In genomic region chr2:32155614-32156013, GRCm38 (mm10) we compare ENCODE assay signal across 7 mouse cellular contexts. TPM values are rescaled to one million over a fixed set of nuclear protein-coding genes. Genes with fewer than 3 reads are reported as not detected.
DNase-seq lines count a peak whose midpoint lies in the region; ATAC-seq and TF ChIP-seq lines count a peak whose summit lies in the region.

No protein-coding gene starts in this region.

- H3K9me3 ChIP-seq in limb, embryonic 12.5 days: no peaks in the 10 kb centered on the region
- H3K9me3 ChIP-seq in limb, embryonic 10.5 days (replicated peaks): no peaks in the 10 kb centered on the region
- H3K9me3 ChIP-seq in hindbrain, postnatal 0 days (ENCODE audit: low read length): no peaks in the 10 kb centered on the region

- H3K36me3 ChIP-seq in limb, embryonic 12.5 days: peaks cover 13% of the 10 kb centered on the region
- peaks cover 18% of the 10 kb centered on the region for H3K36me3 ChIP-seq in limb, embryonic 10.5 days
- H3K36me3 ChIP-seq in hindbrain, postnatal 0 days (ENCODE audit: insufficient read depth, low read length): no peaks in the 10 kb centered on the region

- ATAC-seq in limb, embryonic 12.5 days (ENCODE audit: insufficient number of reproducible peaks, insufficient read depth, low FRiP score, low TSS enrichment, low read depth): no peak
- ATAC-seq in activated CD4-positive, CD25-positive, alpha-beta regulatory T cell, adult 4 months: peak; percentile 53
- ATAC-seq in hindbrain, postnatal 0 days: no peak

- no peak overlapping the region for H3K4me2 ChIP-seq in limb, embryonic 12.5 days
- peak overlapping the region; percentile 88; the same call in 1 of the 2 replicates for H3K4me2 ChIP-seq in hindbrain, postnatal 0 days (ENCODE audit: low read depth, low read length)

- no peak for DNase-seq in limb, embryonic 10.5 days (ENCODE audit: low spot score)
- DNase-seq in hindbrain, postnatal 0 days (ENCODE audit: low spot score): no peak
- peak; percentile 72 to 82 for DNase-seq in natural killer cell, adult 2 months (ENCODE audit: low spot score in 2 of 2)
- no peak for DNase-seq in testis, postnatal 14 days (ENCODE audit: low spot score)
- DNase-seq in adrenal gland, postnatal 4 days (ENCODE audit: low spot score in 2 of 2): no peak

- no peak overlapping the region for H3K4me3 ChIP-seq in limb, embryonic 12.5 days (replicated peaks)
- H3K4me3 ChIP-seq in limb, embryonic 10.5 days: no peak overlapping the region
- no peak overlapping the region for H3K4me3 ChIP-seq in hindbrain, postnatal 0 days (ENCODE audit: low read length)

- peak overlapping the region; percentile 24; the same call in 1 of the 2 replicates for H3K9ac ChIP-seq in limb, embryonic 12.5 days (replicated peaks)
- no peak overlapping the region for H3K9ac ChIP-seq in hindbrain, postnatal 0 days (replicated peaks; ENCODE audit: low read length)

- peak overlapping the region; percentile 46; the same call in 1 of the 2 replicates for H3K27ac ChIP-seq in limb, embryonic 12.5 days
- no peak overlapping the region for H3K27ac ChIP-seq in limb, embryonic 10.5 days
- H3K27ac ChIP-seq in hindbrain, postnatal 0 days: peak overlapping the region; percentile 98; the same call in 1 of the 2 replicates

- peaks cover 82% of the 10 kb centered on the region for H3K4me1 ChIP-seq in limb, embryonic 12.5 days (replicated peaks)
- peaks cover 78% of the 10 kb centered on the region for H3K4me1 ChIP-seq in limb, embryonic 10.5 days
- H3K4me1 ChIP-seq in hindbrain, postnatal 0 days (ENCODE audit: insufficient read depth, low read length): peaks cover 45% of the 10 kb centered on the region

- no peak for TF ChIP-seq CTCF in hindbrain, postnatal 0 days (IDR thresholded peaks at IDR 0.05; ENCODE audit: low read depth)

- WGBS in limb, embryonic 12.5 days: 43% methylated on average over 6 of the region's 6 CpGs
- 51% methylated on average over 6 of the region's 6 CpGs for WGBS in limb, embryonic 10.5 days
- 67% methylated on average over 6 of the region's 6 CpGs for WGBS in hindbrain, postnatal 0 days

- no peaks in the 10 kb centered on the region for H3K27me3 ChIP-seq in limb, embryonic 12.5 days
- no peaks in the 10 kb centered on the region for H3K27me3 ChIP-seq in limb, embryonic 10.5 days (ENCODE audit: low read depth, poor library complexity, severe bottlenecking)
- no peaks in the 10 kb centered on the region for H3K27me3 ChIP-seq in hindbrain, postnatal 0 days (ENCODE audit: insufficient read depth, low read length)

RNA-seq across cellular contexts. Expression of gene Prrc2b, which starts 4.7 kb away (rescaled TPM):
- 69.2 and 89.9 TPM in 2 replicates for polyA plus RNA-seq in limb, embryonic 12.5 days (2016; fragmentation: Nextera tagmentation; extraction: Ambion mirVana)
- 71.2 and 80.3 TPM in 2 replicates for polyA plus RNA-seq in limb, embryonic 10.5 days (2016; fragmentation: Nextera tagmentation; extraction: Ambion mirVana)
- 10 to 100 TPM; 32.0 to 32.6 TPM for polyA plus RNA-seq in activated CD4-positive, CD25-positive, alpha-beta regulatory T cell, adult 4 months (2017; shearing (Covaris generic))
- 188 and 206 TPM in 2 replicates for total RNA-seq in hindbrain, postnatal 0 days (2014; rRNA removed)
- polyA plus RNA-seq in hindbrain, postnatal 0 days (2015; fragmentation: Nextera tagmentation; extraction: Ambion mirVana): 44.8 and 55.9 TPM in 2 replicates
- total RNA-seq in adrenal gland, postnatal 4 days (2021): 100 to 1,000 TPM; 148 to 158 TPM

Comparison
In these comparisons a context has a peak if more than half of its experiments do, and no peak if none do; other contexts are left out.
1. DNase-seq: peak in natural killer cell, adult 2 months (2 of 2); none in limb, embryonic 10.5 days (single experiment), hindbrain, postnatal 0 days (single experiment), testis, postnatal 14 days (single experiment) and adrenal gland, postnatal 4 days (0 of 2).